Mouse (Mus musculus) testis, adult 2 months (tissue): ENCODE measurements around the gene Tmem231.

ENCODE experiments used
- CTCF ChIP-seq: fragments of 200-500 bp; IDR thresholded peaks from 2 replicates; pipeline ENCODE4 v1.5.1; 2012; ENCODE audit warnings: low read depth, mild to moderate bottlenecking, inconsistent platforms, low read length, moderate library complexity; ENCODE audit not compliant: control insufficient read depth, insufficient read depth, insufficient replicate concordance
- POLR2A ChIP-seq: fragments of 200-500 bp; IDR thresholded peaks from 2 replicates; pipeline ENCODE4 v1.6.1; 2012; ENCODE audit warnings: low read depth, mild to moderate bottlenecking, inconsistent platforms, low read length, moderate library complexity; ENCODE audit not compliant: control insufficient read depth

GRCm38 (mm10) chr8:111894955-111895354 lies 38.7 kb downstream of the Tmem231 start:
- TF ChIP-seq POLR2A (no peak), CTCF (peak; percentile 25; the same call in 1 of the 2 replicates)
